ENCODE assay signal across 15 mouse cellular contexts in the genomic region with DNA sequence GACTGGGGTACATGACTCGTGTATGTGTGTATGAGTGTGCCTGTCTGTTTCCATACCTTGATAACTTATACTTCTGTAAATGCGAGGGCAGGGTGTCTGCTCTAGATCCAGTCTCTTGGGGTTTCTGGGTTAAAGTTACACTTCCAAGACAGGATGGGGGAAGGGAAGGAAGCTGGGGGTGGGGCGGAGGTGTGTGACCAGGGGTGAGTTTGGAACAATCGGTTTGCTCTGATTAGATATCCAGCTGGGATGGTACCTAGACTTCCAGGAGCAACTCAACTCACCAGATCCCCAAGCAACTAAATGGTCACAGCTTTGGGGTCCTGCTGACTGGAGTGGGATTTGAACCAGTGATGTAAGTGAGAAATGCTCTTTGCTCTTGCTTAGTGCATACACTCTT.
"Had no signal": no experiment of that assay in that cellular context is flagged by ENCODE, and none has a peak within 500 bp of the region (broad histone marks: within the 10 kb centered on the region; RNA-seq: fewer than 3 reads in every experiment).

No protein-coding gene starts in this region.

- H3K9me3 ChIP-seq: liver, embryonic 15.5 days; midbrain, embryonic 13.5 days; neural tube, embryonic 15.5 days had no signal

- H3K4me3 ChIP-seq: left cerebral cortex, adult 2 months; liver, embryonic 15.5 days; midbrain, embryonic 13.5 days; myocyte; neural tube, embryonic 15.5 days had no signal

- ATAC-seq: lung, postnatal 0 days; midbrain, embryonic 13.5 days had no signal

- H3K36me3 ChIP-seq: liver, embryonic 15.5 days; midbrain, embryonic 13.5 days; neural tube, embryonic 15.5 days had no signal

- H3K4me2 ChIP-seq: liver, embryonic 11.5 days; liver, embryonic 15.5 days; midbrain, embryonic 13.5 days; neural tube, embryonic 15.5 days had no signal

- H3K9ac ChIP-seq: liver, embryonic 15.5 days; midbrain, embryonic 13.5 days; neural tube, embryonic 15.5 days had no signal

- H3K27me3 ChIP-seq: liver, embryonic 15.5 days; midbrain, embryonic 13.5 days; neural tube, embryonic 15.5 days had no signal

- H3K27ac ChIP-seq: left cerebral cortex, adult 2 months; liver, embryonic 15.5 days; midbrain, embryonic 13.5 days; neural tube, embryonic 15.5 days; stomach, postnatal 0 days had no signal

- DNase-seq: kidney, postnatal 25 days; lung, adult 2 months; lung, postnatal 36 days; right cerebral cortex, adult 18-20 months; right cerebral cortex, postnatal 25 days; thymus, adult 18-20 months; thymus, postnatal 14 days had no signal

- H3K4me1 ChIP-seq: liver, embryonic 15.5 days; neural tube, embryonic 15.5 days had no signal
